Mouse (Mus musculus): ENCODE results near the gene Relch.
A peak's percentile ranks its signal among the peaks of the same experiment; 100 is the strongest.
"Not testable (repeated sequence)": the region's sequence is repeated elsewhere in the genome, so short reads cannot be mapped to it uniquely, and the experiment has no call there.

Relch gene

DNA sequence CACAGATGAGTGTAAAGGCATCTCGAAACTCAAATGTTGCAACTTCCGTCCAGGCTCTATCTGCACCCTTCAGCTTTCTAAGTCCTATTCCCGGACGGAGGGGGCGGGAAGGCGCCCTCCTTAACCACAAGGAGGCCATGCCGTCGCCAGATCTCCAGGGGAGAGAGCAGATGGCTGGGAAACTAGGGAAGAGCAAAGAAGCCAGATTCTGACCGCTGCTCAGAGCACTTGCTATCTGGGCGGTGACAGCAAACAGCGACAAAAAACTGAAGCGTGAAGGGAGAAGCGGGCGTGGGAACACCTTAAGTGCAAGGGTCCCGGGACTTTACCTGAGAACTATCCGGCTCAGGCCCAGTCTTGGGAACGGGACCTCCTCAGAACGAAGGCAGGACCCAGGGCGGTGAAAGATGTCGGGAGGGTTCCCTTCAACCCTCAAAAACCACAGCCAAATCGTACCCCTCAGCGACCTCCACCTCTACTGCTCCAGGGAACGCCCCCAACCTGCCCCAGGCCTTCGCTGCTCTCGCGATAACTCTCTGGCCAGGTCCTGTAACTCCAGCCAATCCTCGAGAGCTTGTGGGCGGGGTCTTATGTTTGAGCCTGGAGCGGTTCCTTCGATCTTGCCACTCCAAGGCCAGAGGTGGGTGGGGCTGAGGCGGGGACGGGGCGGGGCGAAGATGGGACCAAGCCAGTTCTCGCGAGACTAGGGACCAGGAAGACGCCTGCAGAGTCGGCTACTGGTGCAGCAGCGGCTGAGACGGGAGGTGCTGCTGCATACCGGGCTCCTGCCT is at the start of gene Relch, which contains the start of gene Pign:
Gene Relch (plus strand): TSS at position 691 of the 791 bp plus-strand sequence.
Gene Pign (minus strand): TSS at position 507 of the 791 bp plus-strand sequence.
- DNase-seq (ENCODE audit: inconsistent age in 2 of 2, low spot score in 1 of 2) = peak; percentile 98 to 100

DNA sequence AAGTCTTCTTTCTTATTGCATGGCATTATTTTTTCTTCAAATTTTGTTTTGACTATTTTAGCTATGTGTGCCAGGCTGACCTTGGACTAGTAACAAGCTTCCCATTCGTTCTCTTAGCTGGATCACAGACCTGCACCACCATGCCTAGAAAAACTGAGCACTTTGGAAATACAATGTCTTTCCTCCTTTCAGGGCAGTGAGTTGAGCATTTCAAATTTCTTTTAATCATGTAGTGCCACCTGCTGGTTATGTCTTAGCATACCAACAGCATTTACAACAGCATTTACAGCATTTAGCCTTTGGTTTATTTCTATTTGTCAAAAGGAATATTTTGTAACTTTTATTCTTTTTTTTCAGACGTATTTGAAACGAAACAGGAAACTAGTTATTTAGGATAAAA is 33.2 kb upstream of the Relch start:
- DNase-seq (ENCODE audit: inconsistent age in 2 of 2, low spot score in 1 of 2) = peak in 1 of 2 experiments; percentile 62

DNA sequence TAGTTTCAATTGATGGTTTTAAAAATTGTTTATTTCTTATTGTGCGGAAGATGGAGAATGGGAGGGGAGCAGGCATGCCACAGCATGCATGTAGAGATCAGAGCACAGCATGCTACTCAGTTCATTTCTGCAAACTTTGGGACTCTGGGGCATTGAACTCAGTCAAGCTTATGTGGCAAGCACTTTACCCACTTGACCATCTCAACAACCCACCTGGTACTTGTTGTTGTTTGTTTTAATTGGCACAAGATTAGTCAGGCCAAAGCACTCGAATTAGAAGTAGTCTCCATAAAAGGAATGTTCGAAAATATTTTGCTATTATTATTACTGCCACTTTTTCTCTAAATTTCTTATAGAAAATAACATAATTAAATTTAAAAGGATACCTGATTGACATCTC is 19.6 kb upstream of the Relch start:
- DNase-seq (ENCODE audit: inconsistent age in 2 of 2, low spot score in 1 of 2) = no peak

DNA sequence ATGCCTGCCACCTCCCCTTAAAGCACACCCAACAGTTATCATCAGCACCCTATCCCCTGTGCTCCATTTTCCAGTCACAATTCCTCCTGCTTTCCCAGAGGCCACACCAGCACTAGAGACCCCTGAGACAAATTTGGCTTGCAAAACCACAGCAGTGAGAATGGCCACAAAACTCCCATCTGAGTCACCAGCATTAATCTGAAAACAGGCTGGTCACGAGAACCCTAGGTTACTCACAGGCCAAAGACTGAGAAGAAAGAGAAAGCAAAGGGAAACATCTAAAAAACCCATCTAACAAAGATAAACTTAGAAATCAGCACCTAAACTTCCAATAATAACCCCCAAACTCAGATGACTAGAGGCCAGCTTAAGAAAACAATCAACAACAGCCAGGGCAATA is 13.0 kb upstream of the Relch start:
- DNase-seq (ENCODE audit: inconsistent age in 2 of 2, low spot score in 1 of 2) = peak in 1 of 2 experiments; percentile 16

DNA sequence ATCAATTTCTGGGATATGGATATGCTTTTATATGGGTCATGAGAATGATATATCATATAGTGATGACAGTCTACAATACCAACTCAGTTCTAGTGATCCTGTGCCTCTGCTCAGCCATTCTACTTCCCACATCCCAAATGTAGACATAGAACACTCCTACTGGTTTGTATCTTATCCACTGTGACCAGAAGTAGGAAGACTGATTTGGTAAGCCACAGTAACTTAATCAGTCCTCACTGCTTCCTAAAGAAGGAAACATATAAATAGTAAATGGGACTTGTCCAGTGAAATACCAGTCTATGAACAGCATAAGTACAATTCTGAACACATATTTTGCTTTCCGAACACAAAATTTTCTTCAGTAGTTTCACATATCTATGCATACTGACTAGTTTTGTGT is 9.7 kb upstream of the Relch start:
- no peak for DNase-seq (ENCODE audit: inconsistent age in 2 of 2, low spot score in 1 of 2)

DNA sequence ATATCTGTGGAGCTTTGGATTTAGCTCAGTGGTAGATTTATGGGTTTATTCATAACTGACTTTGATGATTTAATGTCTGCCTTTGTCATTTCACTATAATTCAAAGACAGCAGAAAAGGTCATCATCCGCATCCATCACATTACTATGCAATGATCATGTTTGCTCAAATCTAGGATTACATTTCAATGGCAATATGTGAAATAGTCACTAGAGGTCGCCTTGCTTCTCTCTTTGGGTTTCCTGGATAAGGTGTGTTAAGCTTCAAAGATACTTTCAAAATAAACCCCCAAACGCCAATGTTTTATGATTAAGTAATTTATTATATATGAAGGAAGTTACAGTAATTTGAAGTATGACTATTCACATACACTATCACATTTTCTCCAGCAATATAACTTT is 3.6 kb upstream of the Relch start:
- peak in 1 of 2 experiments; percentile 90 for DNase-seq (ENCODE audit: inconsistent age in 2 of 2, low spot score in 1 of 2)

DNA sequence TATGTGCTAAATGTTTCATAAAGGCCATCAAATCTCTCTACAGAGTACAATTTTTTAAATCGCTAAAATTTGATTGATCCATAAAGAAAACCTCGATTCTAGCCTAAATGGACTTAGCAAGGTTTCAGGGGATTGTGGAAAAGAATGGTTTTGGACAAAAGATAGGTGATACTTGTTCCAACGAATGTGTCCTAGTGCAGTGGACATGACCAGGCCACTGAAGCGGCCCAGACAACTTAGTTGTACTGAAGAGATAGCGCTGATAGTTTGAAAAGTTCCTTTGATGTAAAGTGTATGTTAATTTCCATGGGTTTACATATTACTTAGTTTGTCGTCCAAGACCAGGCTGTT is 866 bp upstream of the Relch start:
- no peak for DNase-seq (ENCODE audit: inconsistent age in 2 of 2, low spot score in 1 of 2)

DNA sequence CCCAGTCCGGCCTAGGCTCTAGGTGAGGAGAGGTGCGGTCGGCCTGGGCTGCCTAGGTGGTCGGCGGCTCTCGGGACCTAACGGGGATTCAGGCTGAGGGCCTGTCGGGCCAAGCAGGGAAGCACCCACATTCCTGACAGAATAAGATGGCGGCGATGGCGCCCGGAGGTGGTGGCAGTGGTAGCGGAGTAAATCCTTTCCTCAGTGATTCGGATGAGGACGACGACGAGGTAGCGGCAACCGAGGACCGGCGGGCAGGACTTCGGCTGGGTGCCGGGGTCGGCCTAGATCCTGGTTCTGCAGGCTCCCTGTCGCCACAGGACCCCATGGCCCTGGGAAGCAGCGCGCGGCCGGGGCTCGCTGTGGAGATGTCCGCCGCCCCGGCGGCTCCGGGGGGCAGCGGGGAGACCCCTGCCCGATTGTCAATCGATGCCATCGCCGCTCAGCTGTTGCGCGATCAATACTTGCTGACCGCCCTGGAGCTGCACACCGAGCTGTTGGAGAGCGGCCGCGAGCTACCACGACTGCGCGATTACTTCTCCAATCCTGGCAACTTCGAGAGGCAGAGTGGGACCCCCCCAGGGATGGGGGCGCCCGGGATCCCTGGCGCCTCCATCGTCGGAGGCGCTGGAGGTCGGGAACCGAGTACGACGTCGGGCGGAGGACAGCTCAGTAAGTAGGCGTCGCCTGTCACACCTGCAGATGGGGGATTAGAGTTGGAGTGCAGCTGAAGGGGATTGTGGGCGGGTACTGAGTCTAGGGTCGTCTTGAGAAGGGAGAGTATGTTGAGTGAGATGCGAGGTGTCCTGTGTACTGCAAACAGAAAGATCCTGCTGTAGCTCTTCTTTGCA is 526 bp downstream of the Relch start:
- DNase-seq (ENCODE audit: inconsistent age in 2 of 2, low spot score in 1 of 2) = peak in 1 of 2 experiments; percentile 54

DNA sequence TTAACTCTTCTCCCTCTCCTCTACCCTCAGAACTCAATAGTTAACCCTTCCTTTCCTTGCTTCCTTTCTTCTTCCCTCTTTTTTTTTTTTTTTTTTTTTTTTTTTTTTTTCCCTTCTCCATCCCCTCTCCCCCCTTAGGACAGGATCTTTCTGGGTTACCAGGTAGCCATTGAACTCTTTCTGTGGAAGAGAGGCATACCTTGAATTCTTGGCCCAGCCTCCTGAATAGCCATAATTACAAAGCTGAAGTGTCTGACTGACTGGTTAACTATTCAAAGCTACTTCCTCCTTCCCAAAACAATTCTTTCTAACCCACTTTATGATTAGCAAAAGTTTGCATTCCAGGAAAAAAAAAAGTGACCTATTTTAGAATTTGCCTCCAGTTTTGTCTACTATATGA is 6.0 kb downstream of the Relch start:
- DNase-seq (ENCODE audit: inconsistent age in 2 of 2, low spot score in 1 of 2) = no peak

DNA sequence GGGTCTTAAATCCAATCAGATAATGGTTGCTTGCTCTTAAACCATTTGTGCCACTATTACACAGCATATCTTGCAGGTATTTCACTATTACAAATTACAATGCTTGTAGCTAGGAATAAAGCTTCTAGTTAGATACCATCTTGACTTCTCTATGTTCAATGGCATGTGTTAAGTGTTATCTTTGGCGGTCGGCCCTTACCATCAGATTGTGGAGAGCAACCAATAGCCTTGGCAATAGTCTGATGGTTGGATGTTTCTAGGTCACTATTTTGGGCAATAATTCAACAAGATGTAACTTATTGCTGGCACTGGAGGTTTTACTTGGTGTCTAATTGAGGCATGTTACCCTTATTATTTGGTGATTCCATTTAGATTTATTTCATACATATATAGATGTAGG is 11.1 kb downstream of the Relch start:
- peak in 1 of 2 experiments; percentile 55 for DNase-seq (ENCODE audit: inconsistent age in 2 of 2, low spot score in 1 of 2)

DNA sequence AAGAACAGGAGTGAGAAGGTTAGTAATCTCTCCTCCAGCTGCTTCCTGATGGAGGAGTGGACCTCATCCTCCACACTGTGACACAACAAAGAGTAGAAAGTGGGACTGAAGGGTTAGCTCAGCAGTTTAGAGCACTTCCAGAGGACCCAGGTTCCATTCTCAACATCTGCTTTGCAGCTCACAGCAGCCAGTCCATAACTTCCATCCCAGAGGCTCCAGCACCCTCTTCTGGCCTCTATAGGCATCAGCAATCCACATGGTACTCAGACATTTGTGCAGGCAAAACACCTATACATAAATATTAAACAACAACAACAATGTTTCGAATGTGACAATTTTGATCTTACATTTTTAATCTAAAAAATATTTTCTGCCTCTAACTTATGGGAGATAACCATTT is 16.9 kb downstream of the Relch start:
- peak; percentile 17 to 69 for DNase-seq (ENCODE audit: inconsistent age in 2 of 2, low spot score in 1 of 2)

DNA sequence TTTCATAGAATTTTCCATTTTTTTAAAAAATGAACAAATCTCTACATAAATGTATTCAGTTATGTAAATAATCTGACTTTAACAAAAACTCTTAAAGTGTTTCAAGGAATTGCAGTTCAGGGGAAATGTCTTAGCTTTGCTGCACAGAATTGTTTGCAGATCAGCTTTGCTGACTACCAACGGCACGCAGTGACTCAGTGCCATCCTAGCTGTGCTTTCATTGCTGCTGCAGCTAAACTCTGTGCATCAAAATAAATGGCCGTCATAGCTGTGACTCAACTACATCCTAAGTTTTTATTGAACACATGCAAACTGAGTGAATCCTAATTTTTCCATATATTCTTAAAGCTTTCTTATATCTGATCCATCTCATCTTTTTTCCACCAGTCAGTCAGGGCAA is 21.8 kb downstream of the Relch start:
- no peak for DNase-seq (ENCODE audit: inconsistent age in 2 of 2, low spot score in 1 of 2)

DNA sequence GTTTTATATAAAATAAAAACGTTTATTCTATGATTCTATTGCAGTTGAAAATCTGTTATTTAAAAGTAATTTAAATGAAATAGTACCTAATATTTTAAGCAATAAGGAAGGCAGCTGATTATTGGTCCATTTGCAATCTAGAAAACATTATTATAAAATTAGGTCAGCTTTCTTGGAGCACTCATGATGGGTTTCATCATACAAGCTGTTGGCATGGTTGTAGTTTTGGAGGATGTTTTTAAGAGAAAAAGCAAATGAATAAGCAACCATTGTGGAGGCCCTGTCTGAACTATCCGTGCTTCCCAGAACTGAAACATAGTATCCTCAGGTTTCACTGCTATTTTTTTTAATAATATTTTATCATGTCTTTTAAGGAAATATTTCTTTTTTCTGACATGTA is 31.9 kb downstream of the Relch start:
- no peak for DNase-seq (ENCODE audit: inconsistent age in 2 of 2, low spot score in 1 of 2)

DNA sequence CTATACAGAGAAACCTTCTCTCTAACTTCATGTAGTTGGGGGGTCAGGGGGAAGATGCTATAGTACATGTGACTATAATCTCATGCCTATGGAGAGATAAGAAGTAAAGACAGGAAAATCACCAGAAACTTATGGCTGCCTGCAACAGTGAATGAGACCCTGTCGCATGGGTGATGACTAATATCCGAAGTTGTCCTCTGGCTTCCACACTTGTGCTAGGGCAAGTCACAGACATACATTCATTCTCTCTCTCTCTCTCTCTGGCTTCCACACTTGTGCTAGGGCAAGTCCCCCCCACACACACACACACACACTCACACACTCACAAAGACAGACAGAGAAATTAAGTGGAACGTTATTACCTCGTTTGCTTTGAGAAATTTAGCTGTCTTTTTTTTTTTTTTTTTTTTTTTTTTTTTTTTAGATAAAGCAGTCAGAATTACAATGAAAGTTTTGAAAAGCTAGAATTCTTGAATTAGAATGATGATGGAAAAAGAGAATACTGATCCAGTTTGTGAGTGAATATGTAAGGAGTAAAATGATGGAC is 37.4 kb downstream of the Relch start:
- no peak for DNase-seq (ENCODE audit: inconsistent age in 2 of 2, low spot score in 1 of 2)

DNA sequence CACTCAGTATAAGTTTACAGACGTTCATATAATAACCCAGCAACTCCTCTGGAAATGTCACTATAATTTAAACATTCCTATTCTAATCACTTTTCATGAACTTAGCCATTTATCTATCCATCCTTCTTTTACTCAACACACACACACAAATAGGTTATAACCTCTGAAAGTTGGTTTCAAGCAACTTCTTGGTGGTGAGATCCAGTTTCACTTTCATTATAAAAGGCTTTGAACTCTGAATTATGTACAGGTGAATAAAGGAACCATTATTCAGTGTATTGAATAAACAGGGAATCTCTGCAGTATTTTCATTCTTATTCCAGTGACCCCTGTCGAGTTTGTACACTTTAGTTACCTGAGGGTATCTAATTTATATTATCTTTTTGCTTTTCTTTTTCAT is 45.8 kb downstream of the Relch start:
- no peak for DNase-seq (ENCODE audit: inconsistent age in 2 of 2, low spot score in 1 of 2)

DNA sequence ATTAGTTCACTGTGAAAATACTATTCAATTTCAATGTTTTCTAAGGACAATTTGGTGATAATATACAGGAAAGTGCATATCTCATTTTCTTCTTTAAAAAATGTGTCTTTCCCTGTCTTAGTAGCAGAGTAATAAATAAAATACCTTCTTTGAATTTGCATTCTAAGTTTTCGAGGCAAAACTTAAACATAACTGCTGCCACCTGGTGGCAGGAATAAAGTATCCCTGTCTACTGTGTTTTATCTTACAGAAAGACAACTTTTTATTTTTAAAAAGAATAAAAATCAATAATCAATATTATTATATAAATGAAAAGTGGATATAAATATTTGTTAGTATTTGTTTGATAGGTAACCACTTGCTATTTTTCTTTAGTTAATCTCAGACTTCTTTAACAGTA is 47.6 kb downstream of the Relch start:
- DNase-seq (ENCODE audit: inconsistent age in 2 of 2, low spot score in 1 of 2) = peak in 1 of 2 experiments; percentile 44

DNA sequence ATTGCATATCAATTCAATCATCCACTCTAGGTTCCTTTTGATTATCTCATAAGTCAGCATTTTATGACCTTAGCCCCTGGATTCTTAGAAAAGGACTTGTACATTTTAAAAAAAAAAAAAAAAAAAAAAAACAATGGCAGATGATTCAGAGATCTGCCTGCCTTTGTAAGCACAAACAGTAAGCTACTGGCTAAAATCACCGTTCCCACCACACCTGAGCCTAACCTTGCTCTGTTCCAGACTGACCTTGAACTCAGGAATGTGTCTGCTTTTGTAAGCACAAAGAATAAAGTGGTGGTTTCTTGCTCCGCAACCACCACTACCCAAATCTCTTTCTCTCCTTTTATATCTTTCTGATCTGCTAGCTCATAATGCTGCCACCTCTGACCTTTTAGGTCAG is 49.2 kb downstream of the Relch start:
- DNase-seq (ENCODE audit: inconsistent age in 2 of 2, low spot score in 1 of 2) = no peak

DNA sequence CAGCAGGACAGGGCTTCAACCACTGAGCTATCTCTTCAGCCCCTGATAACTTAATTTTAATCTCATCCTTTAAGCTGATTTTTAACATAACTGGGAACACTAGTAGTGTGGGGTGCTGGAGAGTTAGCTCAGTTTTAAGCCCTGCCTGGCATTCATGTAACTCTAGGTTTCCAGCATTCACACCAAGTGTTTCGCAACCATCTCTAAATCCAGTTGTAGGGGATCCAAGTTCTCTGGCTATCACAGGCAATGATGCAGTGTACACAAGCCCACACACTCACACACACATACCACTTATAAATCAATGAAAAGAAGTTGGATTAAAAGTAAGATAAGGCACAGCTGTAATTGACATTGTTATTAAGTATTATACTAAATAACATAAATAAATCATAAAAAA is 54.7 kb downstream of the Relch start:
- DNase-seq (ENCODE audit: inconsistent age in 2 of 2, low spot score in 1 of 2) = no peak

DNA sequence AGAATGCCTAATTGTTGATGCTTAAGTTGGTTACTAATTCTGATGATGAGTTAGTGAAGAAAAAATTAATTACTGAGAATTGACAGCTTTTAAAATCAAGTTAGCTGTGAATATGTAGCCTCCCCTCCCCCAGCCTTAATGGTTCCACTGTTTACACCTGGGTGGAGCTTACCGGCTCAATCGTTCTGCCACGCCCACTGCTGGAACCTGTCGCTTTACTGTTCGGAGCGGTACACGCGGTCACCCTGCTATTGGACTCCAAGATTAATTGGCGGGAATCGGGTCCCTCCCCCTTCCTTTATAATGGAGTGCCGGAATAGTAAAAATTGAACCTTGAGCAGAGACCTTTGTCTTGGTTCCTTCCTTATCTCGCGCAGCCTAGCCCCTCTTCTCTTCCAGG is 65.6 kb downstream of the Relch start:
- DNase-seq (ENCODE audit: inconsistent age in 2 of 2, low spot score in 1 of 2) = not testable (repeated sequence)

DNA sequence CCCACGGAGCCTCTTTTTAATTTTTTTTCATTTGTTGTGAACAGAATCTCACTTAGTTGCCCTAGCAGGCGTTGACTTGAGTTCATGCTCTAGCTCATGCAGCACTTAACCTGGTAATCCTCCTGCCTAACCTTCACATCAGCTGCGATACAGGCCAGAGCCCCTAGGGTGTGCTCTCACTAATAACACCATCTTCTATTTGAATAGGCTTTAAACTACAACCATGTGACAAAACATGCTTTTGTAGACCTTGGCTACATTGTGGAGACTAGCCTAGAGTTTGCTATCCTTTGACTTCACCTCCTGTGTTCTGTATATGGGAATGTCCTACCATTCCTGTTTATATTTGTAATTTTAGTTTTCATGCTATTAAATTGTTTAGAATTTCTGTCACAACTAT is 71.7 kb downstream of the Relch start:
- DNase-seq (ENCODE audit: inconsistent age in 2 of 2, low spot score in 1 of 2) = no peak

DNA sequence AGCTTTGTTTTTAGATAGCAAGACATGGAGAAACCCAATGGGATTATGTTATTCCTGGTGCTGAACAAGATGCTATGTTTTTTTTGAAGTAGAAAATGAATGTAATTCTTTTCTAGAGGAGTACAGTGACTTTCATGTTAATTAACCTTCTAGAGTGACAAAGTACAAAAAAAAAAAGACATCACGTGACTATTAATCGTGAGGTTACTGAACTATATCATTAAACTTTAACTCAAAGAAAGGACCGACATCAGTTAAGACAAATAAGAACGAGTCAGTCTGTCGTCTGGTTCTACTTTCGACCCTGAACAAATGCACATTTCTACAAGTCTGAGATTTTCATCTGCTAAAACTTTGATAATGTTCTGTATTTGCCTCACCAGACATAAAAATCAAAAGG is 74.7 kb downstream of the Relch start:
- DNase-seq (ENCODE audit: inconsistent age in 2 of 2, low spot score in 1 of 2) = no peak

DNA sequence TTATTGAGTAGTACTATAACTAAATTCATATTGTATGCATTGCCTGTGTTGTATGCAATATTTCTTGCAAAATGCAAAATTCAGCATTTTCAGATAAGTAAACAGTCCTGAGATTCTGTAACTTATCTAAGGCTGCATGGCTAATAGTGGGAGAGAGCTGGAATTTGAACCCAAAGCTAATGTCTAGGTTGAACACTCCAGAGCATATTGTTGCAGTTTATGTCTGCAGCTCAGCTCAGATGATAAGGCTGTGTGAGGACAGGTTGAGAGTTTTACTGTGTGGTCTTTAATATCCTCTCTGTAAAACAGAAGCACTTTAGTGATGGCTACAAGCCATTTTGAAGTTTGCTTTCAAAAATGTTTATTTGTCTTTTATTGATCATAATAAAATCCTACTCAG is 75.8 kb downstream of the Relch start:
- no peak for DNase-seq (ENCODE audit: inconsistent age in 2 of 2, low spot score in 1 of 2)
